Mouse (Mus musculus) ES-E14 (cell line): ENCODE results near the gene Slc37a4.

ENCODE experiments used
- HCFC1 ChIP-seq: IDR thresholded peaks from 2 replicates; pipeline ENCODE4 v1.6.1; 2012; ENCODE audit warnings: low read length, inconsistent platforms, borderline replicate concordance; ENCODE audit not compliant: insufficient read depth
- MAFK ChIP-seq: IDR thresholded peaks from 2 replicates; pipeline ENCODE4 v1.6.1; 2014; ENCODE audit warnings: mild to moderate bottlenecking, low read depth, low read length, inconsistent platforms; ENCODE audit not compliant: insufficient read depth
- ZC3H11A ChIP-seq: IDR thresholded peaks from 2 replicates; pipeline ENCODE4 v1.6.1; 2012; ENCODE audit warnings: low read depth, mild to moderate bottlenecking, inconsistent platforms, low read length, borderline replicate concordance
- ZNF384 ChIP-seq: IDR thresholded peaks from 2 replicates; pipeline ENCODE4 v1.6.1; 2012; ENCODE audit warnings: low read depth, low read length, inconsistent platforms

GRCm38 (mm10) chr9:44376141-44376540 lies 20.5 kb upstream of the Slc37a4 start:
- TF ChIP-seq MAFK (no peak), ZC3H11A (no peak), HCFC1 (no peak), ZNF384 (no peak)
